Mouse (Mus musculus) kidney, postnatal 0 days (tissue): ENCODE measurements around the gene 3110082I17Rik. TPM values are rescaled to one million over a fixed set of nuclear protein-coding genes. Genes with fewer than 3 reads are reported as not detected.
A peak's percentile ranks its signal among the peaks of the same experiment; 100 is the strongest.

ENCODE experiments used
- ATAC-seq: fragments of 200-750 bp; cut with Nextera tagmentation; replicated peaks from 2 replicates; pipeline ENCODE4 v1.8.0; 2017; ENCODE audit warnings: low read depth, moderate number of reproducible peaks, moderate TSS enrichment, moderate library complexity; ENCODE audit not compliant: low FRiP score
- DNase-seq: peaks from one replicate; pipeline ENCODE4 v3.0.0-alpha.2; 2016; ENCODE audit warnings: low spot score
- H3K27ac ChIP-seq: fragments of 300-500 bp; sonication (generic); 2 replicates; pipeline ENCODE4 v1.5.1; 2014; ENCODE audit warnings: mild to moderate bottlenecking
- H3K27me3 ChIP-seq: fragments of 300-500 bp; sonication (generic); 2 replicates; pipeline ENCODE4 v1.6.1; 2014; ENCODE audit warnings: low read length, mixed read lengths; ENCODE audit not compliant: insufficient read depth
- H3K36me3 ChIP-seq: fragments of 300-500 bp; sonication (generic); 2 replicates; pipeline ENCODE4 v1.6.1; 2014; ENCODE audit warnings: low read length, mixed read lengths; ENCODE audit not compliant: insufficient read depth
- H3K4me1 ChIP-seq: fragments of 300-500 bp; sonication (generic); replicated peaks from 2 replicates; pipeline ENCODE4 v1.6.1; 2014; ENCODE audit warnings: antibody characterized with exemption, low read length, mixed read lengths; ENCODE audit not compliant: insufficient read depth
- H3K4me2 ChIP-seq: fragments of 300-500 bp; sonication (generic); 2 replicates; pipeline ENCODE4 v1.6.1; 2014; ENCODE audit warnings: mild to moderate bottlenecking, low read length, moderate library complexity, mixed read lengths
- H3K4me3 ChIP-seq: fragments of 300-500 bp; sonication (generic); replicated peaks from 2 replicates; pipeline ENCODE4 v1.5.1; 2014; ENCODE audit warnings: low read depth, low read length
- H3K9ac ChIP-seq: fragments of 300-500 bp; sonication (generic); 2 replicates; pipeline ENCODE4 v1.6.1; 2014; ENCODE audit warnings: low read depth, low read length
- H3K9me3 ChIP-seq: fragments of 300-500 bp; sonication (generic); replicated peaks from 2 replicates; pipeline ENCODE4 v1.6.1; 2016; ENCODE audit warnings: low read length, inconsistent platforms, mixed read lengths
- CTCF ChIP-seq: IDR thresholded peaks from 2 replicates; pipeline ENCODE4 v1.5.1; 2016; ENCODE audit warnings: antibody characterized with exemption, low read depth, mild to moderate bottlenecking, moderate library complexity
- WGBS: fragments of 180-500 bp; shearing (Covaris S2); extraction: QIAGEN DNeasy Blood & Tissue Kit; methylation state at CpG from one replicate; pipeline ENCODE4 v1.1.7; 2014; 5-methylcytosine and 5-hydroxymethylcytosine counted together
- polyA plus RNA-seq: library from polyadenylated mRNA; unstranded; fragments of >200 nt; fragmentation: Nextera tagmentation; extraction: Ambion mirVana; gene quantifications from 2 replicates; pipeline ENCODE4 v1.2.1, GENCODE M21; 2015

3110082I17Rik gene
- polyA plus RNA-seq, 1 experiment from 2014 or later, result 25.6 TPM

- Histone ChIP-seq H3K4me1 (no peaks in the 10 kb centered on the region), H3K4me3 (no peak overlapping the region), H3K9me3 (no peaks in the 10 kb centered on the region), H3K36me3 (no peaks in the 10 kb centered on the region), H3K27ac (no peak overlapping the region; the same call in 1 of the 2 replicates), H3K9ac (no peak overlapping the region), H3K4me2 (peak overlapping the region; percentile 18; the same call in 1 of the 2 replicates), H3K27me3 (no peaks in the 10 kb centered on the region)
- TF ChIP-seq CTCF, result no peak
- peak; percentile 47; the same call in 1 of the 2 replicates for ATAC-seq
- 12% methylated on average over 21 of the region's 22 CpGs for WGBS
- peak; percentile 85 for DNase-seq
Observed at GRCm38 (mm10) chr5:139495019-139495669, 34.8 kb upstream of the 3110082I17Rik start.

- WGBS, result 33% methylated on average over 5 of the region's 5 CpGs
- no peak overlapping the region for H3K4me2 ChIP-seq
- no peak overlapping the region for H3K27ac ChIP-seq
- H3K9me3 ChIP-seq, result no peaks in the 10 kb centered on the region
- ATAC-seq (no peak), DNase-seq (peak; percentile 64)
- no peak overlapping the region for H3K4me3 ChIP-seq
- TF ChIP-seq CTCF, result no peak
- H3K9ac ChIP-seq, result no peak overlapping the region
- H3K36me3 ChIP-seq, result no peaks in the 10 kb centered on the region
- no peaks in the 10 kb centered on the region for H3K27me3 ChIP-seq
- no peaks in the 10 kb centered on the region for H3K4me1 ChIP-seq
Observed at GRCm38 (mm10) chr5:139493690-139494089, 33.4 kb upstream of the 3110082I17Rik start.

GRCm38 (mm10) chr5:139491348-139491747 is 31.0 kb upstream of the 3110082I17Rik start:
- Histone ChIP-seq H3K27ac (no peak overlapping the region), H3K4me2 (no peak overlapping the region), H3K27me3 (no peaks in the 10 kb centered on the region), H3K4me1 (no peaks in the 10 kb centered on the region), H3K36me3 (no peaks in the 10 kb centered on the region), H3K9ac (0 out of 2 replicates have a peak overlapping the region, but pooled peaks have one; percentile 13), H3K4me3 (no peak overlapping the region), H3K9me3 (0 out of 2 replicates have a peak, but pooled peaks cover 6% of the 10 kb centered on the region)
- 65% methylated on average over 8 of the region's 8 CpGs for WGBS
- TF ChIP-seq CTCF, result no peak
- ATAC-seq, result no peak
- no peak for DNase-seq

DNA sequence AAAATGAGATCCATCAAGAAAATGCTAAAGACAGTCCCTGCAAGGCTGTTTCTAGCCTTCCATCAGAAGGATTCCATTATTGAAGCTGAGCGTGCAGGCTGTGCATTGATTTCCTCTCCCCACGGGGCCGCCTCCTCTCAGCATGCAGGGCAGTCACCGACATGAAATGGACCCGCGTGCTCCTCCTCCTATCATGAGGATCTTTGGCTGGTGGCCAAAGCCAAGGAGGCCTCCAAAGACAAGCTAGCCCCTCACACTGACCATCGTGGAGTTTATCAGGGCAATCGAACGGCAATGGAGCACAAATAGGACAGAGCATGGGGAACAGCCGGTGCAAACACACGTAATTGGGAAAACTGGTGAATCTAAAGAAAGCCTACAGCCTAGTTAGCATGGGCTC is 29.8 kb upstream of the 3110082I17Rik start:
- no peaks in the 10 kb centered on the region for H3K27me3 ChIP-seq
- DNase-seq (no peak), ATAC-seq (no peak)
- H3K9ac ChIP-seq, result no peak overlapping the region
- WGBS, result 71% methylated on average over 11 of the region's 11 CpGs
- H3K36me3 ChIP-seq, result no peaks in the 10 kb centered on the region
- H3K4me3 ChIP-seq, result no peak overlapping the region
- no peak overlapping the region for H3K4me2 ChIP-seq
- no peak for TF ChIP-seq CTCF
- H3K27ac ChIP-seq, result no peak overlapping the region
- H3K9me3 ChIP-seq, result 0 out of 2 replicates have a peak, but pooled peaks cover 6% of the 10 kb centered on the region
- no peaks in the 10 kb centered on the region for H3K4me1 ChIP-seq

DNA sequence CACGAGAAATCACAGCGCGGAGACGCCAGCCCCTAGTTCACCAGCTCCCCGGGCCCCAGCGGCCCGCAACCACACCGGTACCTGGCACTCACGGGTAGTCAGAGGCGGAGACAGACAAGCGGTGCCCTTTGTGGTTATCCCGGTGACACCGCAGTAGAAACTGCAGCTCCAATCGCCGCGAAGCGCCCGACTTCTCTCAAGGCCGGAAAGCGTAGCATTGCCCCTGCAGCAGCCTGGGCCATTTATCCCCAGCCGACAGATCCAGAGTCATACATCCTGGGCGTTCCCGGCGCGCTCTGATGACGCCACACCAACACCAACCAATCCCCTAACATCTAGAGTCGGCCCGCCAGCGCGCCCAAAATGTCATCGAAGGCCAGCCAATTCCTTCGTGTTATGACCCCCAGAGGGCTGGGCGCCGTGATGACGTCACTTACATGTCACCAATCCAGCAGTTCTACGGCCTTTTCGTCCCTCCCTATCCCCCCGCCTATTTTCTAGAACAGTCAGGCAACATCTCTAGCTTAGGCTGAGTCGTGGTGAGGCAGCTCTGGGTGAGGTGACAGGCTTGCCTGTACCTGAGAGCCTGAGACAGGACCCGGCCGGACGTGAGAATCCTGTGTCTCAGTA is 24.0 kb upstream of the 3110082I17Rik start, which contains the start of gene Zfand2a:
Zfand2a (minus strand) TSS at position 365 of the 630 bp plus-strand sequence.
- Histone ChIP-seq H3K4me3 (peak within 1 kb of the TSS; percentile 96), H3K4me2 (peak within 1 kb of the TSS; percentile 75), H3K9me3 (0 out of 2 replicates have a peak, but pooled peaks cover 6% of the 10 kb centered on the region), H3K36me3 (peaks cover 9% of the 10 kb centered on the region; the same call in 1 of the 2 replicates), H3K9ac (peak within 1 kb of the TSS; percentile 92), H3K4me1 (peaks cover 8% of the 10 kb centered on the region; the same call in 1 of the 2 replicates), H3K27ac (peak within 1 kb of the TSS; percentile 73), H3K27me3 (no peaks in the 10 kb centered on the region)
- TF ChIP-seq CTCF, result no peak
- under 1% methylated on average over 42 of the region's 42 CpGs for WGBS
- DNase-seq, result peak; percentile 99
- ATAC-seq, result peak; percentile 97

GRCm38 (mm10) chr5:139483171-139483848 is 23.0 kb upstream of the 3110082I17Rik start:
- DNase-seq (no peak), ATAC-seq (no peak)
- TF ChIP-seq CTCF, result no peak
- peak overlapping the region; percentile 92 for H3K9ac ChIP-seq
- peaks cover 17% of the 10 kb centered on the region; the same call in 1 of the 2 replicates for H3K36me3 ChIP-seq
- 0 out of 2 replicates have a peak, but pooled peaks cover 6% of the 10 kb centered on the region for H3K9me3 ChIP-seq
- H3K4me2 ChIP-seq, result peak overlapping the region; percentile 75
- H3K27me3 ChIP-seq, result no peaks in the 10 kb centered on the region
- H3K27ac ChIP-seq, result 0 out of 2 replicates have a peak overlapping the region, but pooled peaks have one; percentile 73
- peak overlapping the region; percentile 96 for H3K4me3 ChIP-seq
- H3K4me1 ChIP-seq, result peaks cover 8% of the 10 kb centered on the region; the same call in 1 of the 2 replicates
- 51% methylated on average over 14 of the region's 14 CpGs for WGBS
